Mouse (Mus musculus) thymus, postnatal 36 days (tissue): ENCODE data around the gene Uaca.
"Not testable (repeated sequence)": the region's sequence is repeated elsewhere in the genome, so short reads cannot be mapped to it uniquely, and the experiment has no call there.

Experiments used
- DNase-seq, 2 experiments: peaks; one replicate each; pipeline ENCODE4 v3.0.0; 2022; ENCODE audit warnings: mixed read lengths in 2 of 2

Gene Uaca

GRCm38 (mm10) chr9:60796076-60796475 is 1.7 kb downstream of the Uaca start:
- no peak for DNase-seq

- DNase-seq, result no peak
These were observed 2.8 kb downstream of the Uaca start for GRCm38 (mm10) chr9:60797126-60797525.

GRCm38 (mm10) chr9:60799061-60799460 is 4.7 kb downstream of the Uaca start:
- no peak for DNase-seq

- DNase-seq, result no peak
These were observed 6.5 kb downstream of the Uaca start for GRCm38 (mm10) chr9:60800663-60801382.

GRCm38 (mm10) chr9:60801746-60802145 is 7.4 kb downstream of the Uaca start:
- DNase-seq, result no peak

- no peak for DNase-seq
These were observed 8.0 kb downstream of the Uaca start for GRCm38 (mm10) chr9:60802341-60802740.

GRCm38 (mm10) chr9:60806021-60806420 is 11.7 kb downstream of the Uaca start:
- DNase-seq, result no peak

- no peak for DNase-seq
These were observed 13.7 kb downstream of the Uaca start for GRCm38 (mm10) chr9:60807996-60808395.

GRCm38 (mm10) chr9:60813139-60813880 is 19.0 kb downstream of the Uaca start:
- DNase-seq, result peak in 1 of 2 experiments; percentile 26

GRCm38 (mm10) chr9:60815502-60815901 is 21.2 kb downstream of the Uaca start:
- DNase-seq, result no peak

- DNase-seq, result no peak
These were observed 23.2 kb downstream of the Uaca start for GRCm38 (mm10) chr9:60817585-60817984.

GRCm38 (mm10) chr9:60818582-60818981 is 24.2 kb downstream of the Uaca start:
- DNase-seq, result not testable (repeated sequence)

GRCm38 (mm10) chr9:60819340-60819739 is 25.0 kb downstream of the Uaca start:
- no peak for DNase-seq

GRCm38 (mm10) chr9:60821501-60821900 is 27.2 kb downstream of the Uaca start:
- DNase-seq, result no peak

- DNase-seq, result no peak
These were observed 28.3 kb downstream of the Uaca start for GRCm38 (mm10) chr9:60822681-60823080.

- DNase-seq, result no peak
These were observed 31.2 kb downstream of the Uaca start for GRCm38 (mm10) chr9:60825506-60825905.

GRCm38 (mm10) chr9:60826759-60827158 is 32.4 kb downstream of the Uaca start:
- DNase-seq, result no peak

- no peak for DNase-seq
These were observed 33.9 kb downstream of the Uaca start for GRCm38 (mm10) chr9:60828196-60828595.

- DNase-seq, result no peak
These were observed 35.3 kb downstream of the Uaca start for GRCm38 (mm10) chr9:60829610-60830009.

GRCm38 (mm10) chr9:60830079-60830478 is 35.7 kb downstream of the Uaca start:
- DNase-seq, result no peak

- DNase-seq, result no peak
These were observed 37.9 kb downstream of the Uaca start for GRCm38 (mm10) chr9:60832233-60832632.

GRCm38 (mm10) chr9:60836151-60836550 is 41.8 kb downstream of the Uaca start:
- DNase-seq, result no peak

- no peak for DNase-seq
These were observed 42.7 kb downstream of the Uaca start for GRCm38 (mm10) chr9:60837078-60837448.

- no peak for DNase-seq
These were observed 43.3 kb downstream of the Uaca start for GRCm38 (mm10) chr9:60837449-60838141.
